Mouse (Mus musculus) liver, embryonic 14.5 days (tissue): ENCODE data around the gene Pabpc4.

Experiments
- CTCF ChIP-seq: IDR thresholded peaks from 2 replicates; pipeline ENCODE4 v1.5.1; 2016; ENCODE audit warnings: antibody characterized with exemption, low read depth, control low read depth
- EP300 ChIP-seq: IDR thresholded peaks from 2 replicates; pipeline ENCODE4 v1.6.1; 2016; ENCODE audit warnings: antibody characterized with exemption, low read depth

DNA sequence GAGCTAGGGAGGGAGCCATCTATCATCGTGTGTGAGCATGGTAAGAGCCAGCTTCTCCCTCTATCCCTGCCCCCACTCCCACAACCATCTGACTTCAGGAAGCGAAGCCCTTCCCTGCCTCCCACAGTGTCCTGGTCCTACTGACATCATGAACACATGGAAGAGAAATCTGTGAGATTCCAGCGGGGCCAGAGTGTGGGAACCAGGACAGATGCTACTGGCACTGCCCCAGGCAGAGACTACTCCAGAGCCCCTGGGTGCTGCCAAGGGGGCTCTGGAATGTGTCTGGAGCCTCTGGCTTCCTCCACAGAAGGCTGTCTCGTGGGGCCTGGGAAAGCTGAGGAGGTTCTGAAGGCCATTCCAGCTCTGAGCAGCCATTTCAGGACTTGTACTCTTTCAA is 34.4 kb upstream of the Pabpc4 start:
- no peak for TF ChIP-seq EP300
- no peak for TF ChIP-seq CTCF
